Mouse (Mus musculus) CH12.LX (cell line): ENCODE measurements around the gene Pacs1. TPM values are rescaled to one million over a fixed set of nuclear protein-coding genes. Genes with fewer than 3 reads are reported as not detected.

Experiments used
- DNase-seq: peaks from one replicate; pipeline ENCODE4 v3.0.0-alpha.2; 2013; ENCODE audit errors: extremely low read depth
- H3K27ac ChIP-seq: 2 replicates; pipeline ENCODE4 v1.5.1; 2012; ENCODE audit warnings: low read depth, mild to moderate bottlenecking, control low read depth, moderate library complexity; ENCODE audit not compliant: insufficient read depth
- H3K27me3 ChIP-seq: replicated peaks from 2 replicates; pipeline ENCODE3; 2012; ENCODE audit warnings: inconsistent platforms
- H3K36me3 ChIP-seq, 2 experiments: replicated peaks in 1 of 2; 2 replicates each; pipeline versions ENCODE3 to v1.6.1; 2012; ENCODE audit warnings: inconsistent platforms in 1 of 2, low read length in 1 of 2, mild to moderate bottlenecking in 1 of 2, mixed read lengths in 1 of 2, moderate library complexity in 1 of 2; ENCODE audit not compliant: control insufficient read depth in 1 of 2, insufficient read depth in 1 of 2
- H3K4me1 ChIP-seq, 2 experiments: 2 replicates each; pipeline ENCODE4 v1.6.1; 2012; ENCODE audit warnings: inconsistent platforms in 1 of 2, moderate library complexity in 1 of 2; ENCODE audit not compliant: insufficient read depth in 2 of 2, control insufficient read depth in 1 of 2
- H3K4me2 ChIP-seq: 2 replicates; pipeline ENCODE4 v1.6.1; 2012; ENCODE audit warnings: low read depth, mild to moderate bottlenecking, control low read depth; ENCODE audit not compliant: poor library complexity, insufficient read depth, severe bottlenecking
- H3K4me3 ChIP-seq, 3 experiments: fragments of 150-350 bp in 1 of 3; sonication (generic) in 1 of 3; replicated peaks in 1 of 3; 2 replicates each; pipeline versions ENCODE3 to v1.5.1; 2011 to 2012; ENCODE audit warnings: low read depth in 2 of 3, low read length in 2 of 3, mild to moderate bottlenecking in 2 of 3, moderate library complexity in 2 of 3, control low read depth in 1 of 3, improper control_type of control experiment in 1 of 3, inconsistent platforms in 1 of 3, mixed read lengths in 1 of 3; ENCODE audit not compliant: poor library complexity in 1 of 3
- H3K79me2 ChIP-seq: replicated peaks from 2 replicates; pipeline ENCODE4 v1.6.1; 2012; ENCODE audit warnings: mild to moderate bottlenecking, moderate library complexity; ENCODE audit not compliant: control insufficient read depth, poor library complexity, insufficient read depth, severe bottlenecking; ENCODE audit errors: extremely low read depth
- H3K9ac ChIP-seq: 2 replicates; pipeline ENCODE4 v1.6.1; 2012; ENCODE audit warnings: low read depth, mild to moderate bottlenecking, control low read depth, moderate library complexity; ENCODE audit not compliant: insufficient read depth
- H3K9me3 ChIP-seq: replicated peaks from 2 replicates; pipeline ENCODE3; 2012; ENCODE audit warnings: low read length, inconsistent platforms, mixed read lengths
- CHD2 ChIP-seq: IDR thresholded peaks from 2 replicates; pipeline ENCODE4 v1.6.1; 2011; ENCODE audit warnings: low read length, improper control_type of control experiment
- GABPA ChIP-seq: IDR thresholded peaks from 2 replicates; pipeline ENCODE4 v1.6.1; 2012; ENCODE audit warnings: low read depth, low read length, improper control_type of control experiment, inconsistent platforms; ENCODE audit not compliant: insufficient replicate concordance
- HCFC1 ChIP-seq: IDR thresholded peaks from 2 replicates; pipeline ENCODE4 v1.6.1; 2012; ENCODE audit warnings: low read depth, mild to moderate bottlenecking, inconsistent platforms, low read length, improper control_type of control experiment
- JUND ChIP-seq: conservative IDR thresholded peaks from 2 replicates; pipeline ENCODE4 v1.6.1; 2011; ENCODE audit warnings: low read depth, low read length, improper control_type of control experiment
- KAT2A ChIP-seq: IDR thresholded peaks from 2 replicates; pipeline ENCODE4 v1.6.1; 2012; ENCODE audit warnings: low read length, improper control_type of control experiment, inconsistent platforms; ENCODE audit not compliant: insufficient replicate concordance
- MAFK ChIP-seq: IDR thresholded peaks from 2 replicates; pipeline ENCODE4 v1.6.1; 2011; ENCODE audit warnings: low read length, improper control_type of control experiment; ENCODE audit not compliant: insufficient replicate concordance
- MAX ChIP-seq: IDR thresholded peaks from 2 replicates; pipeline ENCODE4 v1.6.1; 2011; ENCODE audit warnings: low read length, improper control_type of control experiment
- MAZ ChIP-seq: IDR thresholded peaks from 2 replicates; pipeline ENCODE4 v1.6.1; 2012; ENCODE audit warnings: low read depth, mild to moderate bottlenecking, inconsistent platforms, low read length, improper control_type of control experiment, moderate library complexity
- MXI1 ChIP-seq: IDR thresholded peaks from 2 replicates; pipeline ENCODE4 v1.6.1; 2011; ENCODE audit warnings: mild to moderate bottlenecking, low read depth, low read length, improper control_type of control experiment
- MYC ChIP-seq: IDR thresholded peaks from 2 replicates; pipeline ENCODE4 v1.6.1; 2011; ENCODE audit warnings: low read depth, mild to moderate bottlenecking, improper control_type of control experiment, low read length
- NELFE ChIP-seq: IDR thresholded peaks from 2 replicates; pipeline ENCODE4 v1.6.1; 2011; ENCODE audit warnings: low read depth, low read length, improper control_type of control experiment
- POLR2A ChIP-seq: IDR thresholded peaks from 2 replicates; pipeline ENCODE4 v1.6.1; 2011; ENCODE audit warnings: low read depth, mild to moderate bottlenecking, improper control_type of control experiment, low read length
- RAD21 ChIP-seq: IDR thresholded peaks from 2 replicates; pipeline ENCODE4 v1.6.1; 2011; ENCODE audit warnings: low read depth, mild to moderate bottlenecking, low read length, improper control_type of control experiment, moderate library complexity
- RCOR1 ChIP-seq: conservative IDR thresholded peaks from 2 replicates; pipeline ENCODE4 v1.6.1; 2012; ENCODE audit warnings: low read depth, mild to moderate bottlenecking, inconsistent platforms, low read length, improper control_type of control experiment
- SIN3A ChIP-seq: IDR thresholded peaks from 2 replicates; pipeline ENCODE4 v1.6.1; 2012; ENCODE audit warnings: low read length, improper control_type of control experiment, inconsistent platforms
- SMC3 ChIP-seq: IDR thresholded peaks from 2 replicates; pipeline ENCODE4 v1.6.1; 2011; ENCODE audit warnings: low read depth, low read length, improper control_type of control experiment
- UBTF ChIP-seq: IDR thresholded peaks from 2 replicates; pipeline ENCODE4 v1.6.1; 2012; ENCODE audit warnings: low read depth, mild to moderate bottlenecking, inconsistent platforms, low read length, improper control_type of control experiment, moderate library complexity
- USF1 ChIP-seq: IDR thresholded peaks from 2 replicates; pipeline ENCODE4 v1.6.1; 2014; ENCODE audit warnings: low read depth, mild to moderate bottlenecking, inconsistent platforms, low read length, improper control_type of control experiment
- USF2 ChIP-seq: conservative IDR thresholded peaks from 2 replicates; pipeline ENCODE4 v1.6.1; 2011; ENCODE audit warnings: low read depth, low read length, improper control_type of control experiment
- ZC3H11A ChIP-seq: IDR thresholded peaks from 2 replicates; pipeline ENCODE4 v1.6.1; 2012; ENCODE audit warnings: low read depth, mild to moderate bottlenecking, inconsistent platforms, low read length, improper control_type of control experiment
- ZNF384 ChIP-seq: IDR thresholded peaks from 2 replicates; pipeline ENCODE4 v1.6.1; 2012; ENCODE audit warnings: low read depth, low read length, improper control_type of control experiment, inconsistent platforms
- dilution Hi-C: fragments of 300-500 bp; cut with MboI; formaldehyde crosslinking; loops from 2 replicates; pipeline ENCODE4 v1.14.3; 2020; ENCODE audit warnings: low sequenced_read_pairs; ENCODE audit not compliant: extremely low pct_unique_long_range_greater_than_20kb, extremely low pct_ligation_motif_present
- in situ Hi-C: fragments of 300-500 bp; cut with MboI; formaldehyde crosslinking; loops from 3 replicates; pipeline ENCODE4 v1.14.3; 2019; ENCODE audit warnings: low sequenced_read_pairs, low pct_ligation_motif_present, low pct_unique_long_range_greater_than_20kb, mixed read lengths
- polyA plus RNA-seq: library from polyadenylated mRNA; unstranded; fragments of >175 nt; gene quantifications from 2 replicates; pipeline ENCODE4 v1.2.1, GENCODE M21; 2012; ENCODE audit warnings: low read depth; ENCODE audit not compliant: insufficient read length
- total RNA-seq, 2 experiments: library from RNA; depleted of rRNA; stranded (reverse); fragments of 300-350 nt in 1 of 2; fragments of >200 nt in 1 of 2; gene quantifications; 2 replicates each; pipeline ENCODE4 v1.2.3; 2012 to 2014

The Pacs1 gene
- total and polyA plus RNA-seq, 3 experiments = 2.4 to 14.4 (median 10.1) TPM

- Histone ChIP-seq H3K79me2 (0 out of 2 replicates have a peak, but pooled peaks cover 4% of the 10 kb centered on the region), H3K4me1 (no peaks in the 10 kb centered on the region; a peak in 1 of 4 replicates), H3K27me3 (no peaks in the 10 kb centered on the region), H3K4me2 (no peak overlapping the region), H3K4me3 (no peak overlapping the region), H3K9me3 (no peaks in the 10 kb centered on the region), H3K9ac (no peak overlapping the region), H3K27ac (no peak overlapping the region), H3K36me3 (no peaks in the 10 kb centered on the region)
- no peak for DNase-seq
- dilution Hi-C loops = no loop called here
- in situ Hi-C loops = no loop called here
- TF ChIP-seq ZC3H11A = no peak
- no peak for TF ChIP-seq RCOR1
- no peak for TF ChIP-seq NELFE
- TF ChIP-seq GABPA = no peak
- TF ChIP-seq CHD2 = no peak
- no peak for TF ChIP-seq KAT2A
Measured at GRCm38 (mm10) chr19:5192397-5192796, 80.5 kb downstream of the Pacs1 start.

- dilution Hi-C loops = no loop called here
- no peaks in the 10 kb centered on the region for H3K27me3 ChIP-seq
- no peaks in the 10 kb centered on the region; the same call in 1 of the 2 replicates for H3K79me2 ChIP-seq
- H3K9ac ChIP-seq = no peak overlapping the region
- no peaks in the 10 kb centered on the region; a peak in 1 of 4 replicates for H3K4me1 ChIP-seq
- no peak for TF ChIP-seq ZC3H11A
- TF ChIP-seq POLR2A = no peak
- TF ChIP-seq SMC3 = no peak
- no peak for TF ChIP-seq ZNF384
- TF ChIP-seq RAD21 = no peak
- no peak for TF ChIP-seq MAZ
- TF ChIP-seq USF2 = no peak
- no peak for TF ChIP-seq KAT2A
- TF ChIP-seq MYC = no peak
- TF ChIP-seq MAFK = no peak
- no peak for TF ChIP-seq HCFC1
- TF ChIP-seq GABPA = no peak
- no peak for TF ChIP-seq NELFE
- TF ChIP-seq UBTF = no peak
- TF ChIP-seq MAX = no peak
- TF ChIP-seq MXI1 = no peak
- TF ChIP-seq USF1 = no peak
- TF ChIP-seq JUND = no peak
- TF ChIP-seq CHD2 = no peak
- no peak for TF ChIP-seq SIN3A
- no peaks in the 10 kb centered on the region for H3K36me3 ChIP-seq
- no peak overlapping the region for H3K4me3 ChIP-seq
- no peak overlapping the region for H3K27ac ChIP-seq
- no peak for DNase-seq
- peaks cover 9% of the 10 kb centered on the region for H3K9me3 ChIP-seq
- in situ Hi-C loops = no loop called here
- no peak overlapping the region for H3K4me2 ChIP-seq
Measured at GRCm38 (mm10) chr19:5187439-5187838, 85.5 kb downstream of the Pacs1 start.
